In genomic region chr1:64929673-64930072, GRCm38 (mm10) we compare ENCODE assay signal across 26 mouse cellular contexts.
"Had no signal": no experiment of that assay in that cellular context is flagged by ENCODE, and none has a peak within 500 bp of the region (broad histone marks: within the 10 kb centered on the region; RNA-seq: fewer than 3 reads in every experiment).

No protein-coding gene starts in this region.

- H3K4me1 ChIP-seq: heart, embryonic 15.5 days; hindbrain, embryonic 15.5 days; kidney, embryonic 15.5 days; limb, embryonic 15.5 days; liver, embryonic 12.5 days had no signal

- DNase-seq: gastrocnemius, adult 2 months; gastrocnemius, postnatal 10 days; gastrocnemius, postnatal 25 days; heart, adult 18-20 months; heart, postnatal 14 days; heart, postnatal 36 days; kidney, adult 11 months; kidney, adult 2 months; kidney, adult 9 months; kidney, postnatal 25 days; kidney, postnatal 4 days; left cerebral cortex, postnatal 4 days had no signal

- H3K4me3 ChIP-seq: gastrocnemius, adult 2 months; heart, embryonic 13.5 days; heart, embryonic 15.5 days; hindbrain, embryonic 13.5 days; hindbrain, embryonic 15.5 days; kidney, embryonic 15.5 days; layer of hippocampus, adult 2 months; left cerebral cortex, adult 2 months; limb, embryonic 13.5 days; limb, embryonic 15.5 days; liver, embryonic 12.5 days had no signal

- H3K36me3 ChIP-seq: heart, embryonic 15.5 days; hindbrain, embryonic 15.5 days; limb, embryonic 15.5 days; liver, embryonic 12.5 days had no signal

- H3K27ac ChIP-seq: gastrocnemius, adult 2 months; heart, embryonic 13.5 days; heart, embryonic 15.5 days; hindbrain, embryonic 13.5 days; hindbrain, embryonic 15.5 days; hindbrain, postnatal 0 days; kidney, embryonic 15.5 days; kidney, postnatal 0 days; layer of hippocampus, adult 2 months; left cerebral cortex, adult 2 months; limb, embryonic 13.5 days; limb, embryonic 15.5 days; liver, embryonic 12.5 days; liver, embryonic 14.5 days had no signal

- ATAC-seq: hindbrain, postnatal 0 days; intestine, embryonic 16.5 days; liver, embryonic 12.5 days had no signal
